Mouse (Mus musculus): ENCODE results near the gene Erlin1.

Erlin1 gene

GRCm38 (mm10) chr19:43995427-43995826 lies 74.2 kb downstream of the Erlin1 start:
- DNase-seq = no peak

GRCm38 (mm10) chr19:43992464-43992863 lies 77.1 kb downstream of the Erlin1 start:
- no peak for DNase-seq

GRCm38 (mm10) chr19:43990362-43990761 lies 79.2 kb downstream of the Erlin1 start:
- DNase-seq = no peak

GRCm38 (mm10) chr19:43986069-43986794 lies 83.4 kb downstream of the Erlin1 start, which contains the start of gene Cpn1:
Cpn1 (minus strand) TSS chr19:43986556.
- no peak for DNase-seq
